Mouse (Mus musculus) R1 (cell line): ENCODE data around the gene Nbeal1.

Experiments used
- DNase-seq: peaks from one replicate; pipeline ENCODE4 v3.0.0-alpha.2; 2018; ENCODE audit warnings: low read depth, low spot score

Gene Nbeal1

DNA sequence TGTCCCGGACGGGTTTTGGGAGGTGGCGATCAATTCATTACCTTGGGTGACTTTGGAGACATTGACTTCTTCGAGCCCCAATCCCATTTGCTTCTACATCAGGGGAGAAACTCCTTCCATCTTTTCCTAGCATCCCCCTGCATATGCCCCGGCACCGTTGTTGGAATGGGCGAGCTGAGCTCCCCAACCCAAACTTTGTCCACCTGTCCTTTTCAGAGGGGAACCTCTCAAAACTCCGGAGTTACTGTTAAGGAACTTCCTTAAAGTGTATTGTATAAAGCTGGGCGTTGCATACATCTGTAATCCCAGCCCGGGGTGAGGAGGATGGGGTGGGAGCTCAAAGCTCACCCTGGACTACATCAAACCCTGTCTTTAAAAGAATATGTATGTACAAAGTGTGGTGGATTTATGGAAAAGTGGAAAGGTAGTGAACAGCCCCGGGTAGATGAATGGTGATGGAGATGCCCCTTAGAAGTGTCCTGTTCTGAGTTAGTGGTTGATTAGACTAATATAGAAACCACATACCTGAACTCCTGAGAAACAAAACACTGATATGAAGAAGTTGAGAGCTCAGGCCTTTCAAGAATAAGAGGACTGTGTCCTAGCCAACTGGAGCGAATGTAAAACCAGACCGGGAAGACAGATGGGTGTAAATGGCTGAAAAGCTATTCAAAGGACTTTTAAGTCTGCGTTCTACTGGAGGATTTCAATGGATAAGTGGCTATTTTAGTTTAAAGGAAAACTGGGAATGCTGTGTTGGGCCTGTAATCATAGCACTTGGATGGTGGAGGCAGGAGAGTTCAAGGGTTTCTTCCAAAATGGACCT, 163.4 kb downstream of the Nbeal1 start:
- no peak for DNase-seq

DNA sequence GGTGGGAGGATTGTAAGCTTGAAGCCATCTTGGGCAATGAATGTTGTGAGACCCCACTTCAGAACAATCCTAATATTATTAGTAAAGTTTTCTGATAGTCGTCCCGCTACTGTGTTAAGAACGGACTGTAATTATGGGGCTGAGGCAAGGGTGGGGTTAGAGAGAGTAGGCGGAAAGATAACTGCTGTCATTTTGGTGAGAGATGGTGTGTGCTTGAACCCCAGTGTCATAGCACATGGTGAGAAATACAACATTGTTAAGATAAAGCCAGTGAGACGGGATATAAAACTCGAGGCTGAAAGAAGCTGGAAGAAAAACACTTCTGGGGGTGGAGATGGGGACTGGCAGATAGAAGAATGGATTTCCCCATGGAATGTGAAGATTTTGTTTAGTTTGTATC, 164.3 kb downstream of the Nbeal1 start:
- DNase-seq: no peak

DNA sequence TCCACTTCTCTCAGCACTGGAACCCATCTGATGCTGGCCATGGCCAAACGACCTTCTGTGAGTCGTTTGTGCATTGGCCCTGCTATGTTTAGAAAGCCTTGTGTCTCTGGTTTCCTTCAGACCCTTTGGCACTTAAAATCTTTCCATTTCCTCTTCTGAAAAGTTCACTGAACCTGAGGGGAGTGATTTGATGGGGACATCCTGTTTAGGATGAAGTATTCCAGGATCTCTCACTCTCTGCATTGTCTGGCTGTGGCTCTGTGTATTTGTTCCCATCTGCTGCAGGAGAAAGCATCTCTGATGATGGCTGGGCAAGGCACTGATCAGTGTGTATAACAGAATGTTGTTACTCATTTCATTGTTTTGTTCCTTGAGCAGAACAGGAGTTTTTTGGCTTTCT, 165.3 kb downstream of the Nbeal1 start:
- DNase-seq: no peak

DNA sequence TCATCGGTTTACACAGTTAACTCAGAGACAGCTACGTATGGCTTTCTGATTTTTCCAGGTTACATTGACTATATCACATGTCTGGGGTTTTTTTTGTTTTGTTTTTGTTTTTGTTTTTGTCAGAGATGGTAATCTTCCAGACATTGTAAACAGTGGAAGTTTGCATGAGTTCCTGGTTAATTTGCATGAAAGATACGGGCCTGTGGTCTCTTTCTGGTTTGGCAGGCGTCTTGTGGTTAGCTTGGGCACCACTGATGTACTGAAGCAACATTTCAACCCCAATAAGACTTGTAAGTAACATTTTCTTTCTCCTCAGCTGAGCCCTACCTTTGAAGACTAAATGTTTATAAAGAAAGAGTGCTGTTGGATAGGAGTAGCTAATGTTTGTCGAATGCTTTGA, 172.4 kb downstream of the Nbeal1 start:
- no peak for DNase-seq

DNA sequence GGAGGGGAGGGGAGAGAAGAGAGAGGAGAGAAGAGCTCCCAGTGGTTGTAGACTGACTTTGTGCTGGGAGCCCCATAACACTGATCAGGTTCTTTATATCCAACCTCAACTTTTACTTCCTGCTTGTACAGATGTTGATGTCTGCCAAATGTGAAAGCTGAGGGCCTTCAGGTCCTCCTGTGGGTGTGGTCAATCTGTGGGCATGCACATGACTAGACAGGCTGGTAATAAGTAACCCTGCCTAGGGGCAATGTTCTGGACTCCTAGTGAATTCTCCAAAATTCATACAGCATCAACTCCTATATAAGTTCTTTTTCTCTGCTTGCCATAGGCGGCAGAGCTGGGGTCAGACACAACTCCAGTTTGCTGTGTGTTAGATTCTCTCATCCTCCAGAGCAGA, 181.2 kb downstream of the Nbeal1 start:
- DNase-seq: no peak

GRCm38 (mm10) chr1:60376556-60376955, 196.2 kb downstream of the Nbeal1 start:
- DNase-seq: no peak

- no peak for DNase-seq
Observed at GRCm38 (mm10) chr1:60381910-60382309, 201.5 kb downstream of the Nbeal1 start.
